Mouse (Mus musculus) small intestine, adult 2 months (tissue): ENCODE data around the gene Rasa4.

Experiments
- CTCF ChIP-seq: fragments of 200-500 bp; IDR thresholded peaks from 2 replicates; pipeline ENCODE4 v1.5.1; 2012; ENCODE audit warnings: low read depth, mild to moderate bottlenecking, control low read depth, inconsistent platforms, low read length, moderate library complexity, mixed read lengths; ENCODE audit not compliant: insufficient replicate concordance, insufficient read length; ENCODE audit errors: extremely low read depth
- POLR2A ChIP-seq: fragments of 200-500 bp; IDR thresholded peaks from 2 replicates; pipeline ENCODE4 v1.6.1; 2012; ENCODE audit warnings: low read depth, mild to moderate bottlenecking, control low read depth, inconsistent platforms, low read length, moderate library complexity

GRCm38 (mm10) chr5:136135571-136136291 lies 52.0 kb downstream of the Rasa4 start, which contains the start of the genes Lrwd1 and Alkbh4:
- TF ChIP-seq POLR2A = peak; percentile 50; the same call in 1 of the 2 replicates
- peak; percentile 69 for TF ChIP-seq CTCF
